Mouse (Mus musculus) small intestine, adult 2 months (tissue): ENCODE results near the gene Camta1.

ENCODE experiments used
- CTCF ChIP-seq: fragments of 200-500 bp; IDR thresholded peaks from 2 replicates; pipeline ENCODE4 v1.5.1; 2012; ENCODE audit warnings: low read depth, mild to moderate bottlenecking, control low read depth, inconsistent platforms, low read length, moderate library complexity, mixed read lengths; ENCODE audit not compliant: insufficient replicate concordance, insufficient read length; ENCODE audit errors: extremely low read depth
- POLR2A ChIP-seq: fragments of 200-500 bp; IDR thresholded peaks from 2 replicates; pipeline ENCODE4 v1.6.1; 2012; ENCODE audit warnings: low read depth, mild to moderate bottlenecking, control low read depth, inconsistent platforms, low read length, moderate library complexity

GRCm38 (mm10) chr4:151630664-151631063, 231.0 kb downstream of the Camta1 start:
- no peak for TF ChIP-seq CTCF
- TF ChIP-seq POLR2A: no peak
